Mouse (Mus musculus): ENCODE measurements at regions not wholly inside any gene's neighbourhood (a gene's known extent, or its start where the extent isn't known, plus 50 kb on each side); places are given as distances from the start of the nearest gene placed in this dataset.

DNA sequence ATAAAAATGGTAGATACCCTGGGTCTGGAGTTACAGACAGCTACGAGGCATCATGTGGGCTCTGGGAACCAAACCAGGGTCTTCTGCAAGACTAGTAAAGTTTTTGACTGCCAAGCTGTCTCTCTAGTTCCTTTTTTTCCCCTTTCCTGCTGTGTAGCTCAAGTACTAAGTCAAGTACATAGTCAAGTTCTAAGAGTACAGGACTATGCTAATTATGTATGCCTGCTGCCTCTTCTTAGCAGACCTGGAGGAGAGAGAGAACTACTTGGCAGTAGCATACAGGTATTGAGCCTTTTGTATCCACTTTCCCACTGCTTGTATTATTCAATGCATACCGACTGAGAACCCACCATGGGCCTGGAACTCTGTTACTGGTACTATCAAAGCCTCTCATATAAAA, 166.4 kb upstream of the Sel1l start:
- TF ChIP-seq CTCF (conservative IDR thresholded peaks at IDR 0.05; ENCODE audit: insufficient read depth, insufficient read length, low read depth, low read length): no peak
- no peak for TF ChIP-seq POLR2A (IDR thresholded peaks at IDR 0.05; ENCODE audit: low read depth, low read length)
